Mouse (Mus musculus): Measurements from ENCODE around the gene Tmem238.

GRCm38 (mm10) chr7:4835631-4836327, 46.3 kb upstream of the Tmem238 start:
- TF ChIP-seq CTCF (conservative IDR thresholded peaks at IDR 0.05; ENCODE audit: low read length) (no peak), NANOG (IDR thresholded peaks at IDR 0.05; ENCODE audit: borderline replicate concordance, low read length) (no peak)

Measured in E14TG2a.4 (cell line).